Mouse (Mus musculus): ENCODE measurements around the gene Pdpk1. TPM values are rescaled to one million over a fixed set of nuclear protein-coding genes. Genes with fewer than 3 reads are reported as not detected.

The Pdpk1 gene
- total RNA-seq, 2 experiments from 2014 or later = 75.3 to 81.9 TPM

GRCm38 (mm10) chr17:24062459-24063155 lies 88.1 kb downstream of the Pdpk1 start:
- intact Hi-C loops (cut with DNase I) = no loop called here
- no peak for DNase-seq (ENCODE audit: extremely low spot score in 1 of 2, low spot score in 2 of 2)

DNA sequence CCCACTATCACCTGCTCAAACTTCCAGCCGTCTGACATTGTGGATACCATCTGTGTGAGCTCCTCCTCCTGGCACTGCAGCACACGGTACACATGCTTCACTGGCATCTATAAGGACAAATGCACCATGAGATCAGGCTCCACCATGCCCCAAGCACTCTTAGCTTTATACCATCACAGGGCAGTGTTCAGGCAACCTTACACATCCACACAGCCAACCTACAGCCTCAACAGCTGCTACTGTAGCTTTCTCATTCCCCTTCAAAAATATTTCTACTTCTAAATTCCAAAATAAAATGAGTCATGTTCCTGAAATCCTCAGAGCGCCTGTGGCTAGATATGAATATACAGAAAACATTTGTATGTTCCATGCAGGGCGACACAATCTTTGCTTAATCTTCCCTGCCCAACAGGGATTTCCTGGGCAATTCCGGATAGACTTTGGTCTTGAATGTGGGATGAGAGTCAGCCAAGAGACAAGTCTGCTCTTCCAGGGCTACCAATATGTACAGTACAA lies 92.9 kb downstream of the Pdpk1 start:
- no peak for DNase-seq (ENCODE audit: extremely low spot score in 1 of 2, low spot score in 2 of 2)
- intact Hi-C loops (cut with DNase I) = no loop called here

- intact Hi-C loops (cut with DNase I) = no loop called here
- no peak for DNase-seq (ENCODE audit: extremely low spot score in 1 of 2, low spot score in 2 of 2)
Measured at GRCm38 (mm10) chr17:24056636-24057625, 93.8 kb downstream of the Pdpk1 start.

DNA sequence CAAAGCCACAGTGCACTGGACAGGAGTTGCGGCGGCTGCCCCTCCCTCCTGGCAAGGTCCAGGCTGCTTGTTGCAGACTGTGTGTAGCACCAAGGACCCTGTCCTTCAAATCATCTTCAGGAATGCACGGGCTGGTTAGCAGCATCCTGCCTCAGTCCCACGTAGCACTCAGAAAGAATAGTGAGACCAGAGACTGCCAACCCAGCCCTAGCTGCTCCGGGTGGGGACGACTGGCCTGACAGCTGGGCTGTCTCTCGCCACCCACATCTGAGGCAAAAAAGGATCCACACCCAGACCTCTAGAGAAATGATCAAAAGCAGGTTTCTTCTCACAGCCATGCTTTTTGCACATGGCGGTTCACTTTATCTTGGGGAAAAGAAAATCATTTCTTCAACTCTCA lies 101.7 kb downstream of the Pdpk1 start:
- no peak for DNase-seq (ENCODE audit: extremely low spot score in 1 of 2, low spot score in 2 of 2)

GRCm38 (mm10) chr17:24048053-24048452 lies 102.7 kb downstream of the Pdpk1 start:
- DNase-seq (ENCODE audit: extremely low spot score in 1 of 2, low spot score in 2 of 2) = no peak
- intact Hi-C loops (cut with DNase I) = no loop called here

More for the DNA sequence above, 101.7 kb downstream of the Pdpk1 start:
- intact Hi-C loops (cut with DNase I) = no loop called here

GRCm38 (mm10) chr17:24046026-24046425 lies 104.7 kb downstream of the Pdpk1 start:
- intact Hi-C loops (cut with DNase I) = no loop called here
- no peak for DNase-seq (ENCODE audit: extremely low spot score in 1 of 2, low spot score in 2 of 2)

- no peak for DNase-seq (ENCODE audit: extremely low spot score in 1 of 2, low spot score in 2 of 2)
- intact Hi-C loops (cut with DNase I) = no loop called here
Measured at GRCm38 (mm10) chr17:24045608-24046007, 105.1 kb downstream of the Pdpk1 start.

- DNase-seq (ENCODE audit: extremely low spot score in 1 of 2, low spot score in 2 of 2) = no peak
- intact Hi-C loops (cut with DNase I) = no loop called here
Measured at GRCm38 (mm10) chr17:24044482-24044881, 106.2 kb downstream of the Pdpk1 start.

DNA sequence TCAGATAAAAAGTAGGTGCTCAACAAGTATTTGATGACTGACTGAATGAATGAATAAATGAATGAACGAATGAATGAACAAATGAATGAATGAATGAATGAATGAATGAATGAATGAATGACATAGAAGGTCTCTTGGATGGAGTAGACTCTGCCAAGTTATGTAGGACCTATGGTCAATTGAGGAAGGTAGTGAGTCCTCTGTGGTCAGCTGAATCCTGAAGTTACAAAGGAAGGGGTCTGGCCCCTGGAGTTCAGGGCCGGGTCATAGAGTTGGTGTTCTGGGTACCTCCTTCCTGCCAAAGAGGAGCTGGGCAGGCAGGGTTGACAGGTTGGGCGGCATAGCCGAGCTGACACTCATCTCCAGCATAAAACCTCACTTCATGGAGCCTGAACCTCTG lies 112.9 kb downstream of the Pdpk1 start, which contains the start of gene Prss27:
Prss27 (plus strand) TSS at position 301 of the 400 bp plus-strand sequence.
- intact Hi-C loops (cut with DNase I) = no loop called here
- DNase-seq (ENCODE audit: extremely low spot score in 1 of 2, low spot score in 2 of 2) = no peak

GRCm38 (mm10) chr17:24037360-24037759 lies 113.4 kb downstream of the Pdpk1 start:
- intact Hi-C loops (cut with DNase I) = no loop called here
- no peak for DNase-seq (ENCODE audit: extremely low spot score in 1 of 2, low spot score in 2 of 2)

DNA sequence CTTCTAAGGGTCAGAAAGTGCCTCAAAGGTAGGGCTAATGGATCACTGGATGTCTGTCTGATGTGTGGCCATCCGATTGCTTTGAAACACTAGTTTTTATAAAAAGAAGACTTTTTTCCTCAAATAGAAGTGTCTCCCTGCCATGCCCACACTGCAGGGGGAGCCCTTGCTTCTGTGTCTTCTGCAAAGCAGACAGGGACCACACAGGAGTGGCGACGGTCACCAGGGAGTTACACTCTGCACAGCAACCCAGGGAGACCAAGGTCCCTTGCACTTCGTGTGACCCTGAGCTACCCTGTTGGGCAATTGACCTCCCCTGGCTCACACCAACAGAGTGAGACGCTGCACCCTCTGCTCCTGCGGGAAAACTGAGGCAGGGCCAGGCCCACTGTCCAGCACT lies 113.8 kb downstream of the Pdpk1 start:
- no peak for DNase-seq (ENCODE audit: extremely low spot score in 1 of 2, low spot score in 2 of 2)
- intact Hi-C loops (cut with DNase I) = no loop called here

- peak in 1 of 2 experiments; percentile 2 for DNase-seq (ENCODE audit: extremely low spot score in 1 of 2, low spot score in 2 of 2)
- intact Hi-C loops (cut with DNase I) = no loop called here
Measured at GRCm38 (mm10) chr17:24035087-24035486, 115.6 kb downstream of the Pdpk1 start.

- DNase-seq (ENCODE audit: extremely low spot score in 1 of 2, low spot score in 2 of 2) = peak in 1 of 2 experiments; percentile 8
- intact Hi-C loops (cut with DNase I) = no loop called here
Measured at GRCm38 (mm10) chr17:24030551-24030950, 120.2 kb downstream of the Pdpk1 start.

DNA sequence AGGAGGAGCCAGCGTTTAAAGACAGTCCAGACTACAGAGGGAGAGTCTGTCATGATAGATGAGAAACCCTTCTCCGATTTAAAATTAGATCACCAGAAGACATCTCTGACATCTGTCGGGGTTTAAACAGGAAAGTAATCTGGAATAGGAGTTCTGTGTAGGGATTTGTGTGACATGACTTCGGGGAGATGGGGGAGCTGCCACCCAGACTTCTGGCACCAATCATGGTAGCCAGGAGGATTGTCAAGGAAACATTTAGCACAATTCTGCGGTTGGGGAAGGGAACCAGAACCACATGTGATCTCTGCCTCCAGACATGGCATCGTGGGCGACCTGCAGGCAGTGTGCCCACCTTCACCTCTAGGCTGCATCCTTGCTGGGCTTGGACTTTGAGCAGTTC lies 121.2 kb downstream of the Pdpk1 start:
- intact Hi-C loops (cut with DNase I) = no loop called here
- no peak for DNase-seq (ENCODE audit: extremely low spot score in 1 of 2, low spot score in 2 of 2)

Other genes with a start within 250 kb of the Pdpk1 start
- gene Dcpp3, start 233.5 kb downstream of the Pdpk1 start, total RNA-seq (2021) = not detected
- gene Sbp, start 209.3 kb downstream of the Pdpk1 start, total RNA-seq (2021) = not detected
- gene Sbpl, start 195.7 kb downstream of the Pdpk1 start, total RNA-seq (2021) = not detected
- under 1 TPM in 1 of 2 experiments, not detected in 1; 0.30 TPM for gene Prss30, start 170.4 kb downstream of the Pdpk1 start, total RNA-seq (2021)
- gene Prss22, start 152.8 kb downstream of the Pdpk1 start, total RNA-seq (2021) = under 1 TPM; 0.53 to 0.69 TPM
- not detected for gene Prss27, start 112.8 kb downstream of the Pdpk1 start, total RNA-seq (2021)
- 10 to 100 TPM; 51.9 to 56.8 TPM for gene Kctd5, start 77.4 kb downstream of the Pdpk1 start, total RNA-seq (2021)
- gene Amdhd2, start 12.8 kb upstream of the Pdpk1 start, total RNA-seq (2021) = 10 to 100 TPM; 33.3 to 36.0 TPM
- 1,000 to 10,000 TPM; 1,322 to 1,387 TPM for gene Atp6v0c, start 18.8 kb upstream of the Pdpk1 start, total RNA-seq (2021)
- gene Tbc1d24, start 54.6 kb upstream of the Pdpk1 start, total RNA-seq (2021) = 10 to 100 TPM; 70.4 to 74.8 TPM
- 10 to 100 TPM; 13.1 to 14.4 TPM for gene Ntn3, start 58.6 kb upstream of the Pdpk1 start, total RNA-seq (2021)
- gene Tedc2, start 69.9 kb upstream of the Pdpk1 start, total RNA-seq (2021) = 10 to 100 TPM in 1 of 2 experiments, 1 to 10 TPM in 1; 8.9 to 10.4 TPM
- 1 to 10 TPM; 6.2 to 7.2 TPM for gene Ccnf, start 100.6 kb upstream of the Pdpk1 start, total RNA-seq (2021)
- gene Abca17, start 200.1 kb upstream of the Pdpk1 start, total RNA-seq (2021) = 1 to 10 TPM; 1.1 TPM
- gene Abca3, start 201.0 kb upstream of the Pdpk1 start, total RNA-seq (2021) = 100 to 1,000 TPM; 129 to 135 TPM